Mouse (Mus musculus) layer of hippocampus, adult 8-10 months (tissue): Measurements from ENCODE around the gene Tbc1d2b. TPM values are rescaled to one million over a fixed set of nuclear protein-coding genes. Genes with fewer than 3 reads are reported as not detected.
A peak's percentile ranks its signal among the peaks of the same experiment; 100 is the strongest.

ENCODE experiments used
- DNase-seq, 2 experiments: peaks; one replicate each; pipeline ENCODE4 v3.0.0; 2022; ENCODE audit warnings: low spot score in 2 of 2
- total RNA-seq, 4 experiments: library from RNA; stranded (reverse); gene quantifications; 2 replicates each; pipeline ENCODE4 v1.2.4; 2022

Tbc1d2b gene
- total RNA-seq, 4 experiments from 2014 or later = 10.6 to 16.8 (median 14.6) TPM

GRCm38 (mm10) chr9:90244301-90245151 lies 26.1 kb downstream of the Tbc1d2b start:
- DNase-seq = no peak

GRCm38 (mm10) chr9:90242855-90243254 lies 27.7 kb downstream of the Tbc1d2b start:
- no peak for DNase-seq

GRCm38 (mm10) chr9:90242291-90242690 lies 28.3 kb downstream of the Tbc1d2b start:
- no peak for DNase-seq

GRCm38 (mm10) chr9:90241618-90242017 lies 29.0 kb downstream of the Tbc1d2b start:
- DNase-seq = no peak

GRCm38 (mm10) chr9:90241041-90241440 lies 29.6 kb downstream of the Tbc1d2b start:
- no peak for DNase-seq

GRCm38 (mm10) chr9:90240560-90240959 lies 30.0 kb downstream of the Tbc1d2b start:
- no peak for DNase-seq

GRCm38 (mm10) chr9:90237232-90238062 lies 33.2 kb downstream of the Tbc1d2b start:
- no peak for DNase-seq

- DNase-seq = no peak
Measured at GRCm38 (mm10) chr9:90236817-90237216, 33.8 kb downstream of the Tbc1d2b start.

- no peak for DNase-seq
Measured at GRCm38 (mm10) chr9:90235258-90235882, 35.2 kb downstream of the Tbc1d2b start.

- no peak for DNase-seq
Measured at GRCm38 (mm10) chr9:90234786-90235185, 35.8 kb downstream of the Tbc1d2b start.

GRCm38 (mm10) chr9:90233906-90234419 lies 36.6 kb downstream of the Tbc1d2b start:
- DNase-seq = no peak

GRCm38 (mm10) chr9:90232781-90233690 lies 37.6 kb downstream of the Tbc1d2b start:
- no peak for DNase-seq

- DNase-seq = no peak
Measured at GRCm38 (mm10) chr9:90227171-90227570, 43.4 kb downstream of the Tbc1d2b start.

GRCm38 (mm10) chr9:90226742-90227096 lies 43.9 kb downstream of the Tbc1d2b start:
- no peak for DNase-seq

- peak in 1 of 2 experiments; percentile 36 for DNase-seq
Measured at GRCm38 (mm10) chr9:90226081-90226741, 44.4 kb downstream of the Tbc1d2b start.

GRCm38 (mm10) chr9:90222275-90222674 lies 48.3 kb downstream of the Tbc1d2b start:
- no peak for DNase-seq

- DNase-seq = no peak
Measured at GRCm38 (mm10) chr9:90217501-90217900, 53.1 kb downstream of the Tbc1d2b start.

- DNase-seq = no peak
Measured at GRCm38 (mm10) chr9:90216259-90217001, 54.2 kb downstream of the Tbc1d2b start.

- no peak for DNase-seq
Measured at GRCm38 (mm10) chr9:90213127-90213526, 57.5 kb downstream of the Tbc1d2b start.
